In genomic region chr7:25676085-25676781, GRCm38 (mm10) we compare ENCODE assay signal across 9 mouse cellular contexts. TPM values are rescaled to one million over a fixed set of nuclear protein-coding genes. Genes with fewer than 3 reads are reported as not detected.
DNase-seq lines count a peak whose midpoint lies in the region; ATAC-seq lines count a peak whose summit lies in the region.
"Had no signal": no experiment of that assay in that cellular context is flagged by ENCODE, and none has a peak within 500 bp of the region (broad histone marks: within the 10 kb centered on the region; RNA-seq: fewer than 3 reads in every experiment).

No protein-coding gene starts in this region.

- WGBS in forebrain, embryonic 13.5 days: 47% methylated on average over 15 of the region's 15 CpGs
- WGBS in forebrain, embryonic 10.5 days: 85% methylated on average over 15 of the region's 15 CpGs
- WGBS in midbrain, embryonic 13.5 days: 68% methylated on average over 15 of the region's 15 CpGs

- no peak overlapping the region for H3K9ac ChIP-seq in forebrain, embryonic 13.5 days
- H3K9ac ChIP-seq in midbrain, embryonic 13.5 days (replicated peaks): no peak overlapping the region

- H3K36me3 ChIP-seq in forebrain, embryonic 13.5 days (ENCODE audit: poor library complexity, severe bottlenecking): no peaks in the 10 kb centered on the region
- H3K36me3 ChIP-seq in forebrain, embryonic 10.5 days (replicated peaks): no peaks in the 10 kb centered on the region
- no peaks in the 10 kb centered on the region for H3K36me3 ChIP-seq in midbrain, embryonic 13.5 days

- peak overlapping the region; percentile 19; the same call in 1 of the 2 replicates for H3K4me2 ChIP-seq in forebrain, embryonic 13.5 days
- H3K4me2 ChIP-seq in midbrain, embryonic 13.5 days (replicated peaks): no peak overlapping the region

- H3K9me3 ChIP-seq in forebrain, embryonic 13.5 days (replicated peaks): no peaks in the 10 kb centered on the region
- no peaks in the 10 kb centered on the region for H3K9me3 ChIP-seq in forebrain, embryonic 10.5 days
- no peaks in the 10 kb centered on the region for H3K9me3 ChIP-seq in midbrain, embryonic 13.5 days

- peaks cover 35% of the 10 kb centered on the region for H3K4me1 ChIP-seq in forebrain, embryonic 13.5 days
- peaks cover 18% of the 10 kb centered on the region for H3K4me1 ChIP-seq in forebrain, embryonic 10.5 days
- H3K4me1 ChIP-seq in midbrain, embryonic 13.5 days (replicated peaks): peaks cover 15% of the 10 kb centered on the region

- H3K4me3 ChIP-seq in forebrain, embryonic 13.5 days: no peak overlapping the region
- no peak overlapping the region for H3K4me3 ChIP-seq in forebrain, embryonic 10.5 days
- no peak overlapping the region for H3K4me3 ChIP-seq in midbrain, embryonic 13.5 days (replicated peaks)

- peak overlapping the region; percentile 89 for H3K27ac ChIP-seq in forebrain, embryonic 13.5 days
- no peak overlapping the region for H3K27ac ChIP-seq in forebrain, embryonic 10.5 days
- H3K27ac ChIP-seq in midbrain, embryonic 13.5 days: peak overlapping the region; percentile 65
- H3K27ac ChIP-seq: macrophage had no signal

- peaks cover 38% of the 10 kb centered on the region for H3K27me3 ChIP-seq in forebrain, embryonic 13.5 days
- peaks cover 59% of the 10 kb centered on the region for H3K27me3 ChIP-seq in forebrain, embryonic 10.5 days (ENCODE audit: poor library complexity, severe bottlenecking)
- H3K27me3 ChIP-seq in midbrain, embryonic 13.5 days: peaks cover 42% of the 10 kb centered on the region

- no peak for DNase-seq in forebrain, embryonic 10.5 days (ENCODE audit: extremely low spot score, low spot score)
- peak; percentile 98 for DNase-seq in cerebellum, adult 9-11 months
- peak; percentile 80 for DNase-seq in heart, adult 8-10 months (ENCODE audit: low spot score)
- peak; percentile 89 for DNase-seq in layer of hippocampus, adult 9-11 months
- peak; percentile 52 for DNase-seq in urinary bladder, adult 2 months (ENCODE audit: low spot score)
- DNase-seq in embryo, embryonic 11 days: no peak

- ATAC-seq in forebrain, embryonic 13.5 days: peak; percentile 81
- ATAC-seq in midbrain, embryonic 13.5 days: peak; percentile 34

RNA-seq across cellular contexts. Expression of gene Tmem91, which starts 1.3 kb away (rescaled TPM):
- polyA plus RNA-seq in forebrain, embryonic 13.5 days (2015; fragmentation: Nextera tagmentation; extraction: Ambion mirVana): 5.2 and 7.5 TPM in 2 replicates
- 2.2 and 3.2 TPM in 2 replicates for polyA plus RNA-seq in forebrain, embryonic 10.5 days (2016; fragmentation: Nextera tagmentation; extraction: Ambion mirVana)
- total RNA-seq in heart, adult 8-10 months (2022): not detected
- 8.8 and 9.7 TPM in 2 replicates for polyA plus RNA-seq in midbrain, embryonic 13.5 days (2015; fragmentation: Nextera tagmentation; extraction: Ambion mirVana)
- polyA plus RNA-seq in urinary bladder, adult 2 months (2012; rRNA removed): 1.1 and 1.3 TPM in 2 replicates

RNA-seq across cellular contexts. Expression of gene B9d2, which starts 4.3 kb away (rescaled TPM):
- 40.2 and 48.4 TPM in 2 replicates for polyA plus RNA-seq in forebrain, embryonic 13.5 days (2015; fragmentation: Nextera tagmentation; extraction: Ambion mirVana)
- polyA plus RNA-seq in forebrain, embryonic 10.5 days (2016; fragmentation: Nextera tagmentation; extraction: Ambion mirVana): 36.9 and 38.1 TPM in 2 replicates
- 10 to 100 TPM; 10.1 to 12.8 (median 11.9) TPM for total RNA-seq in heart, adult 8-10 months (2022)
- polyA plus RNA-seq in midbrain, embryonic 13.5 days (2015; fragmentation: Nextera tagmentation; extraction: Ambion mirVana): 40.3 and 41.4 TPM in 2 replicates
- 25.6 TPM in 2 replicates for polyA plus RNA-seq in urinary bladder, adult 2 months (2012; rRNA removed)

RNA-seq across cellular contexts. Expression of gene Tgfb1, which starts 10.6 kb away (rescaled TPM):
- 0.34 and 0.52 TPM in 2 replicates for polyA plus RNA-seq in forebrain, embryonic 13.5 days (2015; fragmentation: Nextera tagmentation; extraction: Ambion mirVana)
- polyA plus RNA-seq in forebrain, embryonic 10.5 days (2016; fragmentation: Nextera tagmentation; extraction: Ambion mirVana): 0.89 and 1.2 TPM in 2 replicates
- 10 to 100 TPM; 17.5 to 24.9 (median 23.9) TPM for total RNA-seq in heart, adult 8-10 months (2022)
- polyA plus RNA-seq in midbrain, embryonic 13.5 days (2015; fragmentation: Nextera tagmentation; extraction: Ambion mirVana): 0.59 and 1.2 TPM in 2 replicates
- polyA plus RNA-seq in urinary bladder, adult 2 months (2012; rRNA removed): 16.2 and 27.6 TPM in 2 replicates

RNA-seq across cellular contexts. Expression of gene Exosc5, which starts 17.3 kb away (rescaled TPM):
- 54.0 and 55.2 TPM in 2 replicates for polyA plus RNA-seq in forebrain, embryonic 13.5 days (2015; fragmentation: Nextera tagmentation; extraction: Ambion mirVana)
- 81.0 and 82.1 TPM in 2 replicates for polyA plus RNA-seq in forebrain, embryonic 10.5 days (2016; fragmentation: Nextera tagmentation; extraction: Ambion mirVana)
- 10 to 100 TPM; 17.5 to 20.4 (median 19.3) TPM for total RNA-seq in heart, adult 8-10 months (2022)
- 44.2 and 44.8 TPM in 2 replicates for polyA plus RNA-seq in midbrain, embryonic 13.5 days (2015; fragmentation: Nextera tagmentation; extraction: Ambion mirVana)
- 50.4 and 64.6 TPM in 2 replicates for polyA plus RNA-seq in urinary bladder, adult 2 months (2012; rRNA removed)

RNA-seq across cellular contexts. Expression of gene Bckdha, which starts 17.5 kb away (rescaled TPM):
- 48.1 and 49.0 TPM in 2 replicates for polyA plus RNA-seq in forebrain, embryonic 13.5 days (2015; fragmentation: Nextera tagmentation; extraction: Ambion mirVana)
- 42.5 and 44.0 TPM in 2 replicates for polyA plus RNA-seq in forebrain, embryonic 10.5 days (2016; fragmentation: Nextera tagmentation; extraction: Ambion mirVana)
- 100 to 1,000 TPM; 302 to 362 (median 329) TPM for total RNA-seq in heart, adult 8-10 months (2022)
- 47.9 and 50.5 TPM in 2 replicates for polyA plus RNA-seq in midbrain, embryonic 13.5 days (2015; fragmentation: Nextera tagmentation; extraction: Ambion mirVana)
- 90.1 and 102 TPM in 2 replicates for polyA plus RNA-seq in urinary bladder, adult 2 months (2012; rRNA removed)

Comparison
In these comparisons a context has a peak if more than half of its experiments do, and no peak if none do; other contexts are left out.
1. DNase-seq: peak in cerebellum, adult 9-11 months (single experiment), heart, adult 8-10 months (single experiment), layer of hippocampus, adult 9-11 months (single experiment) and urinary bladder, adult 2 months (single experiment); none in forebrain, embryonic 10.5 days (single experiment) and embryo, embryonic 11 days (single experiment).